Mouse (Mus musculus) gastrocnemius, adult 8-10 months (tissue): ENCODE results near the gene Gm20388. TPM values are rescaled to one million over a fixed set of nuclear protein-coding genes. Genes with fewer than 3 reads are reported as not detected.
A peak's percentile ranks its signal among the peaks of the same experiment; 100 is the strongest.

Source experiments
- DNase-seq, 2 experiments: peaks; one replicate each; pipeline ENCODE4 v3.0.0; 2022; ENCODE audit warnings: low spot score in 2 of 2
- total RNA-seq, 4 experiments: library from RNA; stranded (reverse); gene quantifications; 2 replicates each; pipeline ENCODE4 v1.2.4; 2022

The Gm20388 gene
- total RNA-seq, 4 experiments from 2014 or later = 4.4 to 20.0 (median 7.9) TPM; not detected in 1

- DNase-seq = peak; percentile 69 to 74
Observed at GRCm38 (mm10) chr8:120752082-120752452, 841.4 kb downstream of the Gm20388 start.

- no peak for DNase-seq
Observed at GRCm38 (mm10) chr8:120753476-120753875, 842.8 kb downstream of the Gm20388 start.

- DNase-seq = no peak
Observed at GRCm38 (mm10) chr8:120755306-120756297, 845.0 kb downstream of the Gm20388 start.

- no peak for DNase-seq
Observed at GRCm38 (mm10) chr8:120758005-120758404, 847.4 kb downstream of the Gm20388 start.

GRCm38 (mm10) chr8:120759847-120760246, 849.2 kb downstream of the Gm20388 start:
- no peak for DNase-seq

- DNase-seq = no peak
Observed at GRCm38 (mm10) chr8:120760341-120761215, 849.9 kb downstream of the Gm20388 start.

GRCm38 (mm10) chr8:120763267-120763666, 852.6 kb downstream of the Gm20388 start:
- DNase-seq = no peak

GRCm38 (mm10) chr8:120764638-120765037, 854.0 kb downstream of the Gm20388 start:
- no peak for DNase-seq

GRCm38 (mm10) chr8:120766622-120767021, 856.0 kb downstream of the Gm20388 start:
- no peak for DNase-seq

- peak; percentile 45 to 60 for DNase-seq
Observed at GRCm38 (mm10) chr8:120768454-120769218, 858.0 kb downstream of the Gm20388 start.

- no peak for DNase-seq
Observed at GRCm38 (mm10) chr8:120777184-120777583, 866.5 kb downstream of the Gm20388 start.

GRCm38 (mm10) chr8:120777732-120778131, 867.1 kb downstream of the Gm20388 start:
- no peak for DNase-seq

- DNase-seq = peak; percentile 62 to 75
Observed at GRCm38 (mm10) chr8:120779106-120779505, 868.5 kb downstream of the Gm20388 start.

GRCm38 (mm10) chr8:120783781-120784180, 873.1 kb downstream of the Gm20388 start:
- no peak for DNase-seq

- no peak for DNase-seq
Observed at GRCm38 (mm10) chr8:120786753-120787152, 876.1 kb downstream of the Gm20388 start.

GRCm38 (mm10) chr8:120787631-120788030, 877.0 kb downstream of the Gm20388 start:
- no peak for DNase-seq

- no peak for DNase-seq
Observed at GRCm38 (mm10) chr8:120792710-120793109, 882.1 kb downstream of the Gm20388 start.

GRCm38 (mm10) chr8:120795944-120796635, 885.4 kb downstream of the Gm20388 start:
- peak; percentile 67 to 70 for DNase-seq

- DNase-seq = no peak
Observed at GRCm38 (mm10) chr8:120797019-120797727, 886.5 kb downstream of the Gm20388 start.
